Mouse (Mus musculus) cerebellum, adult 9-10 months (tissue): ENCODE measurements around the gene Lhx6.

Experiments used
- DNase-seq: peaks from one replicate; pipeline ENCODE4 v3.0.0; 2022

The Lhx6 gene

GRCm38 (mm10) chr2:36092748-36093147 lies 12.5 kb downstream of the Lhx6 start:
- DNase-seq: no peak

DNA sequence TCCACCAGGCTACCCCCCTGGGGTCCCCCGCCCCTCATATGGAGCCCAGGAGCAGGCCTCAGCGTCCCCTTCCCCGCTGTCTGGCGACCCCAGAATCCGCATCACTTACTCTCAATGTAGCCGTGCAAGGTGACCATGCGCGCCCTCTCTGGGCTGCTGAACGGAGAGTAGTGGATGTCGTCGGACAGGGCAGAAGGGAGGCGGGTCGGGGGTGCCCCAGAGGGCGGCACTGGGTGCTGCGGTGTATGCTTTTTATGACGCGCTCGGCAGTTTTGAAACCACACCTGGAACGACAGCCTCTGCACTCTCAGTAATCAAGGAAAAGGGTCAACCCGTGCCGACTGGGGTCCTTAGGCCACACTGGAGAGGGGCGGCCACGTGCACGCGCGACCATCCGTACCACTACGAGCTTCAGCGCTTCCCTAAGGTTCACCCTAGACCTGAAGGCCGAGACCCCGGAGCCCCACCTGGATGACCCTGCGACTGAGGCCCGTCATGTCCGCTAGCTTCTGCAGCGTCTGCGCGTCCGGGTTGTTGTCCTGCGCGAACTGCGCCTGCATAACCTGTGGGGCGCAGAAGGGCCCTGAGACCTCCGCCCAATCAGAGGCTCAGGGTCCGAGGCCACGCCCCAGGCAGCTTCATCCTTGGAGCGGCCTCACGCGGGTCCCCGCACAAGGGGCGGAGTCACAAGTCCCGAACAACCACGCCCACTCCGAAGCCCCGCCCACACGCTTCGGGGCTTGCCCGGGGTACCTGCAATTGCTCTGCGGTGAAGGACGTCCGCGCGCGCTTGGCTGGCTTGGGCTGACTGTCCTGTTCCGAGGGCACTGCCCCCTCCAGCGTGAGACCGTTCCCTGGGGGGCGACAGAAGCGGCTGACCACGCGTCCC lies 14.1 kb downstream of the Lhx6 start:
- no peak for DNase-seq

GRCm38 (mm10) chr2:36089190-36089589 lies 16.0 kb downstream of the Lhx6 start:
- no peak for DNase-seq

DNA sequence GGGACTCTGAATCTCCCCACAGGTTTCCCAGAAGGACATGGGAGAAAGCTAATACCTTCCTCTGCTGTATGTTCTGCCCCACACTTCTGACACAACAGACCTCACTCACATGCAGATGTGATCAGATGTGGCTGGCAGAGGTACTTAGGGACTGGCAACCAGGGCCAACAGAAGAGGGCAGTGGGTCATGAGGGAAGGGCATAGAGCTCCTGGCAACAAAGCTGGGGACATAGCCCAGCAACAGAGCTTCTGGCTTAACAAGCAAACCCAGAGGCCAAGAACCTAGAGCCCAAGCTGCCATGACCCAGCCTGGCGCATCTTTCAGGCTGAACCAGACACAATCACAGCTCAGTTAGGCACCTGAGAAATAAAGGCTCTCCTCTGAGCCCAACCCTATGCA lies 20.2 kb downstream of the Lhx6 start:
- no peak for DNase-seq

DNA sequence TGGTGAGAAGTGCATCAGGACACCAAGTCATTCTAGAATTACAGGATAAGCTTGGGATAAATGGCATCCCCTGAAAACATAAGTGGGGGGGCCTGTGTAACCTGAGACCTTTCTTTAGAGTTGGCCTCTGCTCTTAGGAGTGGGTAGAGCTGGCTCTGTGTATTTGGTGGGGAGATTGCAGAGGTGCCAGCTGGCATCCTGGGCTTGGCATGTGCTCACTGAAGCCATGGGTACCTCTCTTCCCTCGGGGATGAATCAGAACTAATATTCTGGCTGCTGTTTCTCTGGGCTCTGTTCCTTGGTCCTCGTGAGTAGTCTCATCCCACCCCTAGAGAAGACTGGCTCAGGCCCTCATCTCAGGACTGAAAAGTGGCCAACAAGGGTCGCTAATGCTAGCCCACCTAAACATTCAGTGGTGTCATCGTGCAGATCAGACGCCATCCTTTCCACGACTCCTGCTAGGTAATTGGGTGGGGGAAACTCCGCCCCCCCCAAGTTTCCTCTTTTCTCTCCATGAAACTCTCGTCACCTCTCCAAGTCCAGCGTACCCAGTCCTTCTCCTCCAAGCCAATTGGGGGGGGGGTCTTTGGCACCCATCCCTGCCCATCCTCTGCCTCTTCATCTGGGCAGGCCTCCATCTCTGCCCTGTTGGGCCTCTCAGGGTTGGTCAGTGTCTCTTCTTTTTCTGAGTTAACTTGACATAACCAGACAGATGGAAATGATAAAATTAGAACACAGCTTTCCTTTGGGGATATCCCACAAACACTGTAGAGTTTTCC lies 22.2 kb downstream of the Lhx6 start:
- DNase-seq: no peak

- DNase-seq: no peak
These were observed 23.8 kb downstream of the Lhx6 start for GRCm38 (mm10) chr2:36081446-36081845.

- DNase-seq: no peak
These were observed 27.9 kb downstream of the Lhx6 start for GRCm38 (mm10) chr2:36077160-36077761.

DNA sequence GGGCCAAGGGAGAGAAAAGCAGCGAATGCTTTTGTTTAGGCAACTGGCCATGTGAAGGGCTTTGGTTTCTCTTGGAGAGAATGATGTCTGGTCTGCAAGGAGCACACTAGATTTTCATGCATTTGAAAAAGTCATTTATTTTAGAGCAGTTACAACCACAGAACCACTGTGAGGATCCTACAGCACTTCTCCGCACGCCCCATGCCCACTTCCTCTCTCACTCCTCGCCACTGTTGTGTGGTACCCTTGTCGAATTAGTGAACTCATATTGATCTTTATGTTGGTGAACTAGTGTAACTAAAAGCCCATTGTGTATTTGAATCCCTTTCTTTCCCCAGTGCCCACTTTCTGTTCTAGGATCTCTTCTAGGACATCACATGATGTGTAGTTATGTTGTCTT lies 30.0 kb downstream of the Lhx6 start:
- DNase-seq: no peak

- no peak for DNase-seq
These were observed 31.4 kb downstream of the Lhx6 start for GRCm38 (mm10) chr2:36073781-36074180.

DNA sequence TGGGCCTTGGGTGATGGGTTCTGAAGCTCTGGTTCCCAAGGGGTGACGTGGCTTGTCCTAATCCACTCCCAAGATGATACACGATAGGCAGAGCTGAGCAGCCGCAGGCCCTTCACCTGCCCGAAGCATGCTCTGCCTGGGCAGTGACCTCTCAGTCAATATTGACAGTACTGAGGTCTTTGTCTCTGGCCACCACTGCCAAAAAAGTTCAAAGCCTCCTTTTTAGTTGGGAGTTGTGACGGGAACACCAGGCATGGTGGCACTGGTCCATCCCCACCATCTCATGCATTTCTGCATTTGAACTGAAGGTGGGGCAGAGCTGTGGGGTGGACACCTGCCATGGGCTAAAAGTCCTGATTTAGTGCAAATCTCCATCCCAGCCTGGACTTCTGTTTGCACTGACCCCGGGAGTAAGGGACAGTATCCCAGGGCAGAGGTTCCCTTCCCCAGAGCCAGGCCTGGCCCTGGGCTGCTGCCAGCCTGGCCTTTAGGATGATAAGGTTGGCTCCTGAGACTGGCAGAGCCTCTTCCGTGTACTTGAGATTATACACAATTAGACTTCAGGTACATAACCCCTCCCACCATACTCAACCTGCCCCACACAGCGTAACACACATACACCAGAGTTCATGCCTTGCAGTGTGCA lies 33.4 kb downstream of the Lhx6 start:
- DNase-seq: no peak

DNA sequence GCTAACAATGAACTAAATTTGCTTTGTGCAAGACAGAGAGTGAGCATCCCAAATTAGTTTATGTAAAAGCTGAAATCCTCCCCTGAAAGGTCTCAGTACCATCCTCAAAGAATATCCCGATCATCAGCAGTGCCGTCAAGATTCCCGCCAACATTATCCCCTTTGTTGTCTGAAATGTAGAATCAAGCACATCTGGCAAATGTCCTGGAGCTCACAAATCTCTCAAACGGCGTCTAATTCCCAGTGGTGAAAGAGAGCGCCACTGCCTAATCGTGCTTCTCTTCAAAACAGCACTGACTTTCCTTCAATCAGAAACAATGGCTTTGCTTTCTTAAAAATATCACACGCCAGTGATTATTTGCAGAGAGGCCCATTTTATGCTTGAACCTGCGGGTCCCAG lies 38.1 kb downstream of the Lhx6 start:
- no peak for DNase-seq

DNA sequence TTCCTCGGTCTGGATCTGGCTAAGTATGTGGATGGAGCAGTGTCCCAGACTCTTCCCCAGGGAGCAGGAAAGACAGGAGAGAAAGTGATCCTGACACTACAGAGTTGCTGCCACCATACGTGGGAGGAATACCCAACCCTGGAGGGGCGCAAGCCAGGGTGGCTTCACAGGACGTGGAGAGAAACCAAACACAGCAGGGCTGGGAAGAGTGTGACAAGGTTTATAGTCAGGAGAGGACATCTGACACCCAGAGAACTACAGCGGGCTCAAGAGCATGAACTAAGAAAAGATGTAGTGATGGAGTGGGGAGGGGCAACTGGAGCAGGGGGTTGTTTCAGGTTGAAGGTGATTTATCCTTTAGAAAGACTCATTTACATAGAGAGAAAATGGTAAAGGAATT lies 43.8 kb downstream of the Lhx6 start:
- no peak for DNase-seq

DNA sequence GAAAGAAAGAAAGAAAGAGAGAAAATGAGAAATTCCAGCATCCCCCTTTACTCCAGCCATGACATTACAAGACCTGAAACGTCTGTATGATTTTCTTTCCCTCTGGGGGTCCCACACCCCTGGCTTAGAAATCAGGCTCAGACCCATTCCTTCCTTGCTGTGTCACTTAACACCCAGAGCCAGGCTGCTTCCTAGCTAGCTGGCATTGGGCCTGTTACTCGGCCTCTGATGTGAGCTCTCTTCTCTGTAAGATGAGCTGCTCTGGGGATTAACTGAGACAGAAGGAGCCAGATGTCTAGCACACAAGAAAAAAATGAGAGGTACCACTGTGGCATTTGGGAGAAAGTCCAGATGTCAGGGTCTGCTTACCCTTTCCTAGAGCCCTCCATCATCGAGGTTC lies 49.0 kb downstream of the Lhx6 start:
- DNase-seq: no peak

DNA sequence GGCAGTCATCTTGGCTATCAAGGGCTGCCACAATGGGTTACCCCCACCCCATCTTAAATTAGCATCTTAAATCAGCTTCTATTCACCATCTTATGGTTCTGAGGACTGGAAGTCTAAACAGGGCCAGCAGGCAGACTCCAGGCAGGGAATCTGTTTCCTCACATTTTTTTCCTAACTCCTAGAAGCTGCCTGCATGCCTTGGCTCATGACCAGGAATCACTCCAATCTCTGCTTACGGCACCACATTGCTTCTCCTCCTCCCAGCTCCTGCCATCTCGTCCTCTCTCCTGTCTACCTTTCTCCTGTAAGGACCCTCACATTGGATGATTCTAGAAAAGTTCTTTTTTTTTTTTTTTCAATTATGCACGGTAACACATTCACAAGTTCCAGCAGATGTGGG lies 52.0 kb downstream of the Lhx6 start:
- no peak for DNase-seq

GRCm38 (mm10) chr2:36049567-36049954 lies 55.6 kb downstream of the Lhx6 start:
- no peak for DNase-seq

DNA sequence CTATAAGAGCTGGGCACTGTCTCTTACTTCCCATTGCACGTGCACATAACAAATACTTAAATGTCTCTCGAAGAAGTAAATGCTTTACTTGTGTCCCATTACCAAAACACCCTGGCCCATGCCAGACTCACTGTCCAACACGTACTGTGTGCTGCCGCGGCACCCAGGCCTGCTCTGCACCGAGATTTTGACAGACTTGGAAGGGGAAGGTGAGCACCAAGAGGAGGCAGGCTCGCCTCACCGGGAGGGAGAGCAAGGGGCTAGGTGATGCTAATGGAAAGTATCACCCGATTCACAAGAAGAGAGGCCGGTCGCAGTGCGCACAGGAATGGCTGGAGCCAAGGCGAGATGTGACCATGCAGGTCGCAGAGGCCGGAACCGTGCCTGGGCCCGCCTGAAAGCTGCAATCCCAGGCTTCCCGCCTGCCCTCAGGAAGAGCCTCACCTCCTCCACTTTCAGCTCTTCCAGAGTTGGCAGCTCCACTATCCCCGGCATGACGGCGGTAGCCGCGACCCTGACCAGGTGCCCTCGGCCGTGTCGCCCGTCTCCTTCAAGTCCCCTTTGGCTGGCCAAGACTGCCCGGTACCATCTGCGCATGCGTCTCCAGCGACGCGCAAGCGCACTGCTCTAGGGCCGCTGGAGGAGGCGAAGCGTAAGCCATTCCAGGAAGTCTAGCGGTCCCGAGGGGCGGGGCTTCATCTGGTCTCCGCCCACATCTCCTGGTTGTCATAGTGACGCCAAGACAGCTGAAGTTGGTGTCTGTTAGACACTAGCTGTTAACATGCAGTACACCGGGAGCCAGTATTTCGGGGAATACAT lies 56.3 kb downstream of the Lhx6 start, which contains the start of the genes Ndufa8 and Morn5:
Gene Ndufa8, minus strand, starts transcription at position 659 of the 819 bp plus-strand sequence.
Gene Morn5, plus strand, starts transcription at position 711 of the 819 bp plus-strand sequence.
- peak; percentile 99 for DNase-seq

- no peak for DNase-seq
These were observed 57.0 kb downstream of the Lhx6 start for GRCm38 (mm10) chr2:36048164-36048563.

GRCm38 (mm10) chr2:36040872-36041271 lies 64.3 kb downstream of the Lhx6 start:
- DNase-seq: no peak

DNA sequence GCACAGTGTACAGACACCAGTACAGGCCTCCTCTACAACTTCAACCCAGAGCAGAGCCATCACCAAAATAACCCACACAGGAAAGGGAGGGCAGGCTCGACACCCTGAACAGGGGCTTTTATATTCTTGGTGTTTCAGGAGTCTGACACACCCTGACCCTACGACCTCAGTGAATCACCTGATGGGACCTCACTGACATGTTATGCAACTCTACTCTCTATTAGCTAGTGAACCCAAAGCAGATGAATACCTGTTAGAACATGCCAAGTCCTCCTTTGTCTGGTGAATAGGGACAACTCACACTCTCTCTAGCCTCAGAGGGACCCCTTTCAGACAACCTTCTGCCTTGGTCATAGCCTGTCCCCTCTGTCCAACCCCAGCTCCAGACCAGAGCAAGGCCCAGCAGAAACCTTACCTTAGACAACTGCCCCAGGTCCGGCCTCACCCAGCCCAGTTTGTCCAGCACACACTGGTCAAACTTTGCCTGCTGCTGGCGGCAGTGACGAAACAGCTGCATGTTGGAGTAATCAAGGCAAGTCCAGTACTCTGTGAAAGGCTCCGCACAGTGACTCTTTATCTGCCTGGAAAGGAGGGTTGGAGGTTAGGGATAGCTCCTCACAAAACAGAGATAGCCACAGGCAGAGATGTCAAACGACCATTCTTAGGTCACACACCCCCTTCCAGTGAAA lies 65.8 kb downstream of the Lhx6 start:
- no peak for DNase-seq

GRCm38 (mm10) chr2:36035413-36036081 lies 69.7 kb downstream of the Lhx6 start:
- no peak for DNase-seq

GRCm38 (mm10) chr2:36034898-36035297 lies 70.3 kb downstream of the Lhx6 start:
- DNase-seq: no peak
